ENCODE assay signal across 8 mouse cellular contexts in the genomic region with DNA sequence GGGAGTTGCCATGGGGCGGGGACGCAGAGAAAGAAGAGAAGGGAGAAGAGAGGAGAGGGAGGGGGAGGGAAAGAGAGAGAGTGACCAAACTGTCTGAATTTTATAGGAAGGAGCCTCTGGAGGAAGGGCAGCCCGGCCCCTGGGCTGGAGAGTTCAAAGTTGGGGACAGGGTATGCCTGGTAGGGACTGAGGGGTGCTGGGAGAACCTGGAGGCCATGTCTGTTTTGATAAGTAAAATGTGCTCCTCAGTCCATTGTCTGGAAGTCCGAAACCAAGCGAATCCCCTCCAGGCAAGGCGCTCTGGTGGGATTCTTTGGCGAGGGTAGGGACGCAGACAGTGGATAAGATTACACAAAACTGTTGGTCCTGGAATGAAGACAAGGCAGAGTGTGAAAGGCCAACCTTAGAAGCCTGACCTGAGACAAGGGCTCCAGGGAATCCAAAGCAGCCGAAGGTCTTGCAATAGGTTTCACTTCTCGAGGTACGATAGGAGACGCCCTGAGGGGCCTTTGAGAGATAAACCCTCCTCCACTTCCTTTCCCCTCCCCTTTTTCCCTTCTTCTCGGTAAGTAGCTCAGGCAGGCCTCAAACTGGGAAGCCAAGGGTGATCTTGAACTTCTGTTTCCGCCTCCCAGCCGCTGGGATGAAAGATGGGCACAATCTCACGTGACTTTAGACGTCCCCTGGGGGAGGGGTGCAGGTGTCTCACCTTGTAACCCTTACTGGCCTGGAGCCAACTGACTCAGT. TPM values are rescaled to one million over a fixed set of nuclear protein-coding genes. Genes with fewer than 3 reads are reported as not detected.
A peak's percentile ranks its signal among the peaks of the same experiment; 100 is the strongest.
DNase-seq lines count a peak whose midpoint lies in the region; ATAC-seq and TF ChIP-seq lines count a peak whose summit lies in the region.

No protein-coding gene starts in this region.

- no peaks in the 10 kb centered on the region for H3K36me3 ChIP-seq in neural tube, embryonic 11.5 days (ENCODE audit: control insufficient read depth, insufficient read depth, low read length)
- no peaks in the 10 kb centered on the region for H3K36me3 ChIP-seq in embryonic facial prominence, embryonic 15.5 days
- no peaks in the 10 kb centered on the region for H3K36me3 ChIP-seq in limb, embryonic 13.5 days
- no peaks in the 10 kb centered on the region for H3K36me3 ChIP-seq in neural tube, embryonic 14.5 days (ENCODE audit: control insufficient read depth, insufficient read depth, low read length)

- no peak for TF ChIP-seq POLR2A in cerebellum, adult 2 months (IDR thresholded peaks at IDR 0.05; ENCODE audit: borderline replicate concordance, insufficient read depth, low read length)

- no peak for TF ChIP-seq CTCF in cerebellum, adult 2 months (IDR thresholded peaks at IDR 0.05; ENCODE audit: borderline replicate concordance, insufficient read depth, low read depth, low read length)

- no peak overlapping the region for H3K27ac ChIP-seq in neural tube, embryonic 11.5 days (ENCODE audit: low read depth, low read length)
- no peak overlapping the region for H3K27ac ChIP-seq in embryonic facial prominence, embryonic 15.5 days (replicated peaks)
- H3K27ac ChIP-seq in limb, embryonic 13.5 days, result no peak overlapping the region
- H3K27ac ChIP-seq in neural tube, embryonic 14.5 days (ENCODE audit: low read depth, low read length), result no peak overlapping the region
- H3K27ac ChIP-seq in cerebellum, adult 2 months (ENCODE audit: insufficient read depth, low read length), result no peak overlapping the region

- peak overlapping the region; percentile 33 for H3K4me2 ChIP-seq in neural tube, embryonic 11.5 days (ENCODE audit: low read depth)
- H3K4me2 ChIP-seq in embryonic facial prominence, embryonic 15.5 days (replicated peaks), result peak overlapping the region; percentile 35
- H3K4me2 ChIP-seq in limb, embryonic 13.5 days (replicated peaks), result peak overlapping the region; percentile 45
- peak overlapping the region; percentile 8; the same call in 1 of the 2 replicates for H3K4me2 ChIP-seq in neural tube, embryonic 14.5 days (ENCODE audit: low read depth, low read length)

- peak; percentile 54 for ATAC-seq in neural tube, embryonic 11.5 days (ENCODE audit: insufficient read depth, low FRiP score, low TSS enrichment)
- ATAC-seq in embryonic facial prominence, embryonic 15.5 days (ENCODE audit: insufficient number of reproducible peaks, low FRiP score, low TSS enrichment, low read depth), result peak; percentile 19; the same call in 1 of the 2 replicates
- 0 out of 2 replicates have a peak, but pooled peaks have one; percentile 6 for ATAC-seq in limb, embryonic 13.5 days (ENCODE audit: low FRiP score, low read depth)
- peak; percentile 31; the same call in 1 of the 2 replicates for ATAC-seq in neural tube, embryonic 14.5 days (ENCODE audit: low read depth)

- WGBS in neural tube, embryonic 11.5 days, result 24% methylated on average over 17 of the region's 17 CpGs
- 16% methylated on average over 17 of the region's 17 CpGs for WGBS in embryonic facial prominence, embryonic 15.5 days
- WGBS in limb, embryonic 13.5 days, result 25% methylated on average over 17 of the region's 17 CpGs
- WGBS in neural tube, embryonic 14.5 days, result 17% methylated on average over 17 of the region's 17 CpGs
- WGBS in cerebellum, adult 2 months, result 61% methylated on average over 17 of the region's 17 CpGs

- no peaks in the 10 kb centered on the region for H3K9me3 ChIP-seq in neural tube, embryonic 11.5 days (ENCODE audit: control insufficient read depth, low read length)
- no peaks in the 10 kb centered on the region for H3K9me3 ChIP-seq in embryonic facial prominence, embryonic 15.5 days (replicated peaks)
- H3K9me3 ChIP-seq in limb, embryonic 13.5 days, result no peaks in the 10 kb centered on the region
- no peaks in the 10 kb centered on the region for H3K9me3 ChIP-seq in neural tube, embryonic 14.5 days (ENCODE audit: control insufficient read depth, low read length)

- no peak overlapping the region for H3K4me3 ChIP-seq in neural tube, embryonic 11.5 days (ENCODE audit: low read depth, low read length)
- peak overlapping the region; percentile 3; the same call in 1 of the 2 replicates for H3K4me3 ChIP-seq in embryonic facial prominence, embryonic 15.5 days (replicated peaks)
- H3K4me3 ChIP-seq in limb, embryonic 13.5 days, result no peak overlapping the region
- no peak overlapping the region for H3K4me3 ChIP-seq in neural tube, embryonic 14.5 days (ENCODE audit: low read depth, low read length)
- H3K4me3 ChIP-seq in cerebellum, adult 2 months (replicated peaks; ENCODE audit: insufficient read depth, low read depth, low read length), result no peak overlapping the region

- H3K27me3 ChIP-seq in neural tube, embryonic 11.5 days (ENCODE audit: control insufficient read depth, insufficient read depth, low read length), result no peaks in the 10 kb centered on the region
- H3K27me3 ChIP-seq in embryonic facial prominence, embryonic 15.5 days, result peaks cover 1% of the 10 kb centered on the region; the same call in 1 of the 2 replicates
- peaks cover 5% of the 10 kb centered on the region for H3K27me3 ChIP-seq in limb, embryonic 13.5 days
- H3K27me3 ChIP-seq in neural tube, embryonic 14.5 days (ENCODE audit: control insufficient read depth, insufficient read depth, low read length), result no peaks in the 10 kb centered on the region
- no peaks in the 10 kb centered on the region for H3K27me3 ChIP-seq in cerebellum, adult 2 months (ENCODE audit: control insufficient read depth, insufficient read depth, low read length)

- no peaks in the 10 kb centered on the region for H3K4me1 ChIP-seq in neural tube, embryonic 11.5 days (ENCODE audit: control insufficient read depth, insufficient read depth, low read length)
- peaks cover 9% of the 10 kb centered on the region for H3K4me1 ChIP-seq in embryonic facial prominence, embryonic 15.5 days
- H3K4me1 ChIP-seq in limb, embryonic 13.5 days, result peaks cover 17% of the 10 kb centered on the region
- H3K4me1 ChIP-seq in neural tube, embryonic 14.5 days (ENCODE audit: control insufficient read depth, insufficient read depth, low read length), result no peaks in the 10 kb centered on the region
- no peaks in the 10 kb centered on the region for H3K4me1 ChIP-seq in cerebellum, adult 2 months (ENCODE audit: control insufficient read depth, insufficient read depth, low read length)

- no peak for DNase-seq in neural tube, embryonic 11.5 days (ENCODE audit: low spot score)
- no peak for DNase-seq in neural tube, embryonic 10.5 days (ENCODE audit: extremely low spot score, low spot score)
- no peak for DNase-seq in gastrocnemius, postnatal 10 days
- DNase-seq in urinary bladder, postnatal 14 days (ENCODE audit: low spot score), result no peak
- no peak for DNase-seq in cerebellum, adult 2 months

- no peak overlapping the region for H3K9ac ChIP-seq in neural tube, embryonic 11.5 days (ENCODE audit: low read length)
- no peak overlapping the region for H3K9ac ChIP-seq in embryonic facial prominence, embryonic 15.5 days
- H3K9ac ChIP-seq in limb, embryonic 13.5 days, result no peak overlapping the region
- H3K9ac ChIP-seq in neural tube, embryonic 14.5 days (replicated peaks; ENCODE audit: low read depth, low read length), result no peak overlapping the region

RNA-seq across cellular contexts. Expression of a gene that starts 6.6 kb away (rescaled TPM):
- 4.4 and 5.5 TPM in 2 replicates for polyA plus RNA-seq in neural tube, embryonic 11.5 days (2014; fragmentation: Nextera tagmentation; extraction: Ambion mirVana)
- 20.1 and 21.4 TPM in 2 replicates for polyA plus RNA-seq in embryonic facial prominence, embryonic 15.5 days (2015; fragmentation: Nextera tagmentation; extraction: Ambion mirVana)
- polyA plus RNA-seq in limb, embryonic 13.5 days (2015; fragmentation: Nextera tagmentation; extraction: Ambion mirVana), result 16.7 and 17.2 TPM in 2 replicates
- 15.6 and 20.5 TPM in 2 replicates for polyA plus RNA-seq in neural tube, embryonic 14.5 days (2014; fragmentation: Nextera tagmentation; extraction: Ambion mirVana)
- total RNA-seq in gastrocnemius, postnatal 10 days (2021), result 10 to 100 TPM; 36.9 to 42.1 TPM
- 70.7 and 75.2 TPM in 2 replicates for polyA plus RNA-seq in cerebellum, adult 2 months (2012; rRNA removed)

RNA-seq across cellular contexts. Expression of a gene that starts 42.6 kb away (rescaled TPM):
- not detected in 2 replicates for polyA plus RNA-seq in neural tube, embryonic 11.5 days (2014; fragmentation: Nextera tagmentation; extraction: Ambion mirVana)
- polyA plus RNA-seq in embryonic facial prominence, embryonic 15.5 days (2015; fragmentation: Nextera tagmentation; extraction: Ambion mirVana), result not detected in 2 replicates
- not detected in 2 replicates for polyA plus RNA-seq in limb, embryonic 13.5 days (2015; fragmentation: Nextera tagmentation; extraction: Ambion mirVana)
- not detected in 2 replicates for polyA plus RNA-seq in neural tube, embryonic 14.5 days (2014; fragmentation: Nextera tagmentation; extraction: Ambion mirVana)
- not detected for total RNA-seq in gastrocnemius, postnatal 10 days (2021)
- not detected in 2 replicates for polyA plus RNA-seq in cerebellum, adult 2 months (2012; rRNA removed)

RNA-seq across cellular contexts. Expression of a gene that starts 47.9 kb away (rescaled TPM):
- 5.5 and 5.7 TPM in 2 replicates for polyA plus RNA-seq in neural tube, embryonic 11.5 days (2014; fragmentation: Nextera tagmentation; extraction: Ambion mirVana)
- polyA plus RNA-seq in embryonic facial prominence, embryonic 15.5 days (2015; fragmentation: Nextera tagmentation; extraction: Ambion mirVana), result 8.0 TPM in 2 replicates
- polyA plus RNA-seq in limb, embryonic 13.5 days (2015; fragmentation: Nextera tagmentation; extraction: Ambion mirVana), result 8.9 and 10.1 TPM in 2 replicates
- 21.3 and 29.7 TPM in 2 replicates for polyA plus RNA-seq in neural tube, embryonic 14.5 days (2014; fragmentation: Nextera tagmentation; extraction: Ambion mirVana)
- 1 to 10 TPM; 2.8 to 5.1 TPM for total RNA-seq in gastrocnemius, postnatal 10 days (2021)
- polyA plus RNA-seq in cerebellum, adult 2 months (2012; rRNA removed), result 169 and 172 TPM in 2 replicates

RNA-seq across cellular contexts. Expression of a gene that starts 50.7 kb away (rescaled TPM):
- polyA plus RNA-seq in neural tube, embryonic 11.5 days (2014; fragmentation: Nextera tagmentation; extraction: Ambion mirVana), result 52.8 and 56.9 TPM in 2 replicates
- 47.8 and 51.9 TPM in 2 replicates for polyA plus RNA-seq in embryonic facial prominence, embryonic 15.5 days (2015; fragmentation: Nextera tagmentation; extraction: Ambion mirVana)
- polyA plus RNA-seq in limb, embryonic 13.5 days (2015; fragmentation: Nextera tagmentation; extraction: Ambion mirVana), result 64.2 and 66.1 TPM in 2 replicates
- polyA plus RNA-seq in neural tube, embryonic 14.5 days (2014; fragmentation: Nextera tagmentation; extraction: Ambion mirVana), result 58.8 and 67.0 TPM in 2 replicates
- total RNA-seq in gastrocnemius, postnatal 10 days (2021), result 10 to 100 TPM; 12.2 to 13.7 TPM
- polyA plus RNA-seq in cerebellum, adult 2 months (2012; rRNA removed), result 35.3 and 38.8 TPM in 2 replicates
